Mouse (Mus musculus) erythroblast, embryonic 14.5 days (primary cell): ENCODE results near the gene Vps13d.

Source experiments
- GATA1 ChIP-seq: IDR thresholded peaks from 2 replicates; pipeline ENCODE4 v1.6.1; 2012; ENCODE audit warnings: low read length, inconsistent platforms, mixed read lengths
- TAL1 ChIP-seq: IDR thresholded peaks from 3 replicates; pipeline ENCODE4 v1.6.1; 2012; ENCODE audit warnings: low read length, inconsistent platforms, mixed read lengths

- no peak for TF ChIP-seq TAL1
- no peak for TF ChIP-seq GATA1
These were observed 195.3 kb downstream of the Vps13d start for GRCm38 (mm10) chr4:144999572-144999880.
